Mouse (Mus musculus) heart, adult 9 months (tissue): ENCODE results near the gene Olfr803.

Experiments used
- DNase-seq, 2 experiments: peaks; one replicate each; pipeline ENCODE4 v3.0.0; 2022; ENCODE audit warnings: low spot score in 2 of 2

Olfr803 gene

GRCm38 (mm10) chr10:129694186-129694585, at the start of gene Olfr803:
Olfr803 (minus strand) TSS chr10:129694286.
- no peak for DNase-seq

- no peak for DNase-seq
Observed at GRCm38 (mm10) chr10:129741821-129742220, 47.7 kb upstream of the Olfr803 start, which contains the start of gene Olfr806. Olfr806 (minus strand) TSS chr10:129741921.

- DNase-seq, result no peak
Observed at GRCm38 (mm10) chr10:129729275-129729674, 35.2 kb upstream of the Olfr803 start, which contains the start of gene Olfr805. Olfr805 (minus strand) TSS chr10:129729375.

DNA sequence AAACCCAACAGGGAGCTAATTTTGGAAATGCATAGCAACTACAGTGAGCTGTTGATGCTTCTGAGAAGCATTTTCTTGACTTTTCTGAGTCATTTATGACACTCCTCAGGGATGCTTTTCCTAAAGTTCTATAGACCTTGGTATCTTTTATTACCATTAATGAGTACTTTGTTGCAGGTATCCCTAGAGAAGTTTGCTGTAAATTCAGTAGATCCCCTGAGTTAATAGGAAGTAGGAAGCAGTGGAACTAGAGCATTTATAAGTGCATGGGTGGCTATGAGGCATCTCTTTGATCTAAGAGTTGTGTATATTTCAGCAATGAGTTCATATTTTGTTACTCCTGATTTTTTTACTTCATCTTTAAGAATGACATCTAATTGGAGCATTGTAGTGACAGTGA, 8.8 kb upstream of the Olfr803 start, which contains the start of gene Olfr804:
Gene Olfr804 (plus strand): TSS at position 301 of the 400 bp plus-strand sequence.
- no peak for DNase-seq

- no peak for DNase-seq
Observed at GRCm38 (mm10) chr10:129688069-129688468, 6.0 kb downstream of the Olfr803 start, which contains the start of gene Olfr802. Olfr802 (minus strand) TSS chr10:129688169.

DNA sequence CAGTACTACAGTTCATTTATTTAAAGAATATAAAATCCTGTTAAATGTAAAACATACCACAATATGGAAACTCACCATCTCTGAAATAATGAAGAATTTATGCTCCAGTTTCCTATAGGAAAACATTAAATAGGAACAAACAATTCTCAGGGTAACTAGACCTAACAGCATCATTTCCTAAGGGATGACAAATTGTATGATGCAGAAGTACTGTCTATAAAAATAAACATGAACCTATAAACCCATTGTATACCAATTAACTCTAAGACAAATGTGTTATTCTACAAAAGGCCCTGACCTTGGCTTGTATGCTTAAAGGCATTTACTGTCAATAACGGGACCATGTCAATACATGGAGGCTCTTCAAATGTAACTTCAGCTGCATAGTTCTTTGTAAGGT, 20.3 kb downstream of the Olfr803 start, which contains the start of gene Olfr801:
Gene Olfr801 (minus strand): TSS at position 101 of the 400 bp plus-strand sequence.
- no peak for DNase-seq

GRCm38 (mm10) chr10:129657394-129657793, 36.7 kb downstream of the Olfr803 start, which contains the start of gene Olfr800:
Olfr800 (plus strand) TSS chr10:129657694.
- no peak for DNase-seq

DNA sequence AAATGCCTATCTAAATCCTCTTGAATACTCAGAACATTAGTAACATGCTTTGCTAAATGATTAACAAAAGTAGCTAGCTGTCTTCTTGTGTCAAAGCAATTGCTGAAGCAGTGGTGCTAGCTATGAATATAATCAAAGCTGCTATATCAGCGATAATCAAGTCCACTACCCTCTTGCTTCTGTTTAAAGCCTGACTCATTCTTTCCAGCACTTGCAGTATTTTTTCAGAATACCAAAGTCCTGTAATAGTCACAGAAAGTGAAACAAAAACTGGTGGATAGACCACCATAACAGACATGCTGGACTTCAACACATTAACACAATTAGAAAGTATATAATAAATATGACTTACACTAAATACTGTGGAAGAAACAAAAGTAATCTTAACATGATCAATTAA, 42.3 kb downstream of the Olfr803 start:
- no peak for DNase-seq
